Mouse (Mus musculus) thymus, adult 2 months (tissue): ENCODE results near the gene Pdcd1.

Experiments used
- CTCF ChIP-seq: fragments of 200-500 bp; IDR thresholded peaks from 2 replicates; pipeline ENCODE4 v1.5.1; 2012; ENCODE audit warnings: mild to moderate bottlenecking, control low read depth, low read length, moderate library complexity, borderline replicate concordance; ENCODE audit not compliant: control insufficient read depth, poor library complexity, insufficient read depth; ENCODE audit errors: extremely low read depth
- POLR2A ChIP-seq: fragments of 200-500 bp; IDR thresholded peaks from 2 replicates; pipeline ENCODE4 v1.6.1; 2012; ENCODE audit warnings: mild to moderate bottlenecking, low read length, control low read depth, moderate library complexity; ENCODE audit not compliant: control insufficient read depth, poor library complexity, insufficient read depth; ENCODE audit errors: extremely low read depth

- TF ChIP-seq POLR2A = no peak
- TF ChIP-seq CTCF = no peak
Measured at GRCm38 (mm10) chr1:94074756-94075155, 22.4 kb upstream of the Pdcd1 start.
